8 mouse cellular contexts compared by ENCODE assay signal in genomic region chr16:91224481-91225232, GRCm38 (mm10). TPM values are rescaled to one million over a fixed set of nuclear protein-coding genes. Genes with fewer than 3 reads are reported as not detected.
DNase-seq lines count a peak whose midpoint lies in the region; ATAC-seq lines count a peak whose summit lies in the region.

No protein-coding gene starts in this region.

- H3K4me1 ChIP-seq in kidney, embryonic 16.5 days (ENCODE audit: insufficient read depth, low read length), result peaks cover 5% of the 10 kb centered on the region; the same call in 1 of the 2 replicates
- 0 out of 2 replicates have a peak, but pooled peaks cover 3% of the 10 kb centered on the region for H3K4me1 ChIP-seq in embryonic facial prominence, embryonic 14.5 days (ENCODE audit: control insufficient read depth, insufficient read depth, low read length)
- peaks cover 43% of the 10 kb centered on the region for H3K4me1 ChIP-seq in limb, embryonic 13.5 days

- no peaks in the 10 kb centered on the region for H3K9me3 ChIP-seq in kidney, embryonic 16.5 days (ENCODE audit: low read length)
- H3K9me3 ChIP-seq in embryonic facial prominence, embryonic 14.5 days (ENCODE audit: control insufficient read depth, low read length), result no peaks in the 10 kb centered on the region
- H3K9me3 ChIP-seq in limb, embryonic 13.5 days, result no peaks in the 10 kb centered on the region

- 2% methylated on average over 26 of the region's 26 CpGs for WGBS in kidney, embryonic 16.5 days
- 2% methylated on average over 24 of the region's 26 CpGs for WGBS in embryonic facial prominence, embryonic 14.5 days
- under 1% methylated on average over 26 of the region's 26 CpGs for WGBS in limb, embryonic 13.5 days

- peak overlapping the region; percentile 39; the same call in 1 of the 2 replicates for H3K4me2 ChIP-seq in kidney, embryonic 16.5 days (replicated peaks; ENCODE audit: low read depth, low read length)
- peak overlapping the region; percentile 38 for H3K4me2 ChIP-seq in embryonic facial prominence, embryonic 14.5 days (ENCODE audit: low read depth, low read length)
- H3K4me2 ChIP-seq in limb, embryonic 13.5 days (replicated peaks), result peak overlapping the region; percentile 60

- no peak overlapping the region for H3K9ac ChIP-seq in kidney, embryonic 16.5 days (replicated peaks; ENCODE audit: low read length)
- no peak overlapping the region for H3K9ac ChIP-seq in embryonic facial prominence, embryonic 14.5 days (ENCODE audit: low read depth, low read length)
- H3K9ac ChIP-seq in limb, embryonic 13.5 days, result no peak overlapping the region

- no peak for ATAC-seq in kidney, embryonic 16.5 days (ENCODE audit: low FRiP score, low TSS enrichment)
- no peak for ATAC-seq in embryonic facial prominence, embryonic 14.5 days (ENCODE audit: low read depth)
- ATAC-seq in limb, embryonic 13.5 days (ENCODE audit: low FRiP score, low read depth), result no peak

- H3K36me3 ChIP-seq in kidney, embryonic 16.5 days (ENCODE audit: insufficient read depth, low read length), result no peaks in the 10 kb centered on the region
- no peaks in the 10 kb centered on the region for H3K36me3 ChIP-seq in embryonic facial prominence, embryonic 14.5 days (ENCODE audit: control insufficient read depth, insufficient read depth, low read length)
- H3K36me3 ChIP-seq in limb, embryonic 13.5 days, result no peaks in the 10 kb centered on the region
- no peaks in the 10 kb centered on the region for H3K36me3 ChIP-seq in splenic B cell, adult 2 months (ENCODE audit: control insufficient read depth, insufficient read depth, low read length, poor library complexity, severe bottlenecking)

- H3K27me3 ChIP-seq in kidney, embryonic 16.5 days (ENCODE audit: insufficient read depth, low read length), result peaks cover 100% of the 10 kb centered on the region
- peaks cover 100% of the 10 kb centered on the region for H3K27me3 ChIP-seq in embryonic facial prominence, embryonic 14.5 days (replicated peaks; ENCODE audit: control insufficient read depth, insufficient read depth, low read length)
- peaks cover 100% of the 10 kb centered on the region for H3K27me3 ChIP-seq in limb, embryonic 13.5 days
- no peaks in the 10 kb centered on the region; the same call in 1 of the 2 replicates for H3K27me3 ChIP-seq in splenic B cell, adult 2 months (ENCODE audit: control insufficient read depth, insufficient read depth, low read length, poor library complexity, severe bottlenecking)

- DNase-seq in kidney, adult 18-20 months, result no peak
- peak; percentile 57 for DNase-seq in R1 (ENCODE audit: low read depth, low spot score)
- DNase-seq in embryonic facial prominence, embryonic 14.5 days (ENCODE audit: low spot score), result peak; percentile 20
- DNase-seq in splenic B cell, adult 2 months (ENCODE audit: low read depth, low spot score), result peak; percentile 25
- DNase-seq in spleen, postnatal 14 days (ENCODE audit: low spot score in 2 of 2), result no peak
- no peak for DNase-seq in c-Kit-positive CD71-positive TER-119-positive erythroid progenitor cells, embryonic 14.5 days (ENCODE audit: low spot score)

- H3K4me3 ChIP-seq in kidney, embryonic 16.5 days (ENCODE audit: low read length), result peak overlapping the region; percentile 7
- peak overlapping the region; percentile 32 for H3K4me3 ChIP-seq in embryonic facial prominence, embryonic 14.5 days (ENCODE audit: low read depth, low read length)
- peak overlapping the region; percentile 35 for H3K4me3 ChIP-seq in limb, embryonic 13.5 days

- no peak overlapping the region for H3K27ac ChIP-seq in kidney, embryonic 16.5 days (ENCODE audit: low read length)
- no peak overlapping the region for H3K27ac ChIP-seq in embryonic facial prominence, embryonic 14.5 days (replicated peaks; ENCODE audit: low read depth, low read length)
- no peak overlapping the region for H3K27ac ChIP-seq in limb, embryonic 13.5 days

RNA-seq across cellular contexts. Expression of gene Olig2, which starts 0.6 kb away (rescaled TPM):
- not detected in 2 replicates for polyA plus RNA-seq in kidney, embryonic 16.5 days (2015; fragmentation: Nextera tagmentation; extraction: Ambion mirVana)
- polyA plus RNA-seq in embryonic facial prominence, embryonic 14.5 days (2014; fragmentation: Nextera tagmentation; extraction: Ambion mirVana), result 1.1 and 1.3 TPM in 2 replicates
- not detected in 2 replicates for polyA plus RNA-seq in limb, embryonic 13.5 days (2015; fragmentation: Nextera tagmentation; extraction: Ambion mirVana)

RNA-seq across cellular contexts. Expression of gene Olig1, which starts 44.9 kb away (rescaled TPM):
- polyA plus RNA-seq in kidney, embryonic 16.5 days (2015; fragmentation: Nextera tagmentation; extraction: Ambion mirVana), result 0.14 TPM in 1 of 2 replicates, not detected in the other
- polyA plus RNA-seq in embryonic facial prominence, embryonic 14.5 days (2014; fragmentation: Nextera tagmentation; extraction: Ambion mirVana), result 4.1 and 4.2 TPM in 2 replicates
- polyA plus RNA-seq in limb, embryonic 13.5 days (2015; fragmentation: Nextera tagmentation; extraction: Ambion mirVana), result 0.09 and 0.22 TPM in 2 replicates

Comparison
In these comparisons a context has a peak if more than half of its experiments do, and no peak if none do; other contexts are left out.
1. DNase-seq: peak in R1 (single experiment), embryonic facial prominence, embryonic 14.5 days (single experiment) and splenic B cell, adult 2 months (single experiment); none in kidney, adult 18-20 months (single experiment), spleen, postnatal 14 days (0 of 2) and c-Kit-positive CD71-positive TER-119-positive erythroid progenitor cells, embryonic 14.5 days (single experiment).
2. Peak in every context shown above with its lines, with median percentiles within 50 percentile points of each other: H3K4me2 ChIP-seq and H3K4me3 ChIP-seq.